Mouse (Mus musculus) embryonic facial prominence, embryonic 10.5 days (tissue): ENCODE results near the gene BC030867. TPM values are rescaled to one million over a fixed set of nuclear protein-coding genes. Genes with fewer than 3 reads are reported as not detected.
A peak's percentile ranks its signal among the peaks of the same experiment; 100 is the strongest.

Experiments
- DNase-seq: peaks from one replicate; pipeline ENCODE4 v3.0.0-alpha.2; 2017; ENCODE audit warnings: low spot score
- H3K27ac ChIP-seq: fragments of 300-500 bp; sonication (generic); replicated peaks from 2 replicates; pipeline ENCODE4 v1.5.1; 2016; ENCODE audit warnings: mild to moderate bottlenecking
- H3K27me3 ChIP-seq: fragments of 300-500 bp; sonication (generic); replicated peaks from 2 replicates; pipeline ENCODE4 v1.6.1; 2016; ENCODE audit warnings: low read depth, mild to moderate bottlenecking; ENCODE audit not compliant: poor library complexity, severe bottlenecking
- H3K36me3 ChIP-seq: fragments of 300-500 bp; sonication (generic); replicated peaks from 2 replicates; pipeline ENCODE4 v1.6.1; 2016; ENCODE audit warnings: mild to moderate bottlenecking, moderate library complexity
- H3K4me1 ChIP-seq: fragments of 300-500 bp; sonication (generic); 2 replicates; pipeline ENCODE4 v1.6.1; 2016
- H3K4me3 ChIP-seq: fragments of 300-500 bp; sonication (generic); 2 replicates; pipeline ENCODE4 v1.5.1; 2016; ENCODE audit warnings: mild to moderate bottlenecking, moderate library complexity
- H3K9me3 ChIP-seq: fragments of 300-500 bp; sonication (generic); 2 replicates; pipeline ENCODE4 v1.6.1; 2016; ENCODE audit warnings: mild to moderate bottlenecking
- WGBS: fragments of 180-500 bp; shearing (Covaris S2); methylation state at CpG from one replicate; pipeline ENCODE4 v1.1.7; 2016; 5-methylcytosine and 5-hydroxymethylcytosine counted together
- polyA plus RNA-seq: library from polyadenylated mRNA; unstranded; fragments of >200 nt; fragmentation: Nextera tagmentation; extraction: Ambion mirVana; gene quantifications from 2 replicates; pipeline ENCODE4 v1.2.1, GENCODE M21; 2016

BC030867 gene
- polyA plus RNA-seq, 1 experiment from 2014 or later, result 30.1 TPM

- no peaks in the 10 kb centered on the region for H3K9me3 ChIP-seq
- DNase-seq, result no peak
- H3K27ac ChIP-seq, result no peak overlapping the region
- peaks cover 42% of the 10 kb centered on the region for H3K4me1 ChIP-seq
- H3K4me3 ChIP-seq, result no peak overlapping the region; the same call in 1 of the 2 replicates
- H3K36me3 ChIP-seq, result peaks cover 76% of the 10 kb centered on the region
- no peaks in the 10 kb centered on the region for H3K27me3 ChIP-seq
- 50% methylated on average over 6 of the region's 6 CpGs for WGBS
Observed at GRCm38 (mm10) chr11:102289511-102290100, 40.9 kb downstream of the BC030867 start.

- peaks cover 80% of the 10 kb centered on the region for H3K36me3 ChIP-seq
Observed at GRCm38 (mm10) chr11:102290141-102290540, 41.5 kb downstream of the BC030867 start.

GRCm38 (mm10) chr11:102291051-102291535 is 42.4 kb downstream of the BC030867 start:
- peaks cover 80% of the 10 kb centered on the region for H3K36me3 ChIP-seq
- H3K27ac ChIP-seq, result no peak overlapping the region; the same call in 1 of the 2 replicates
- WGBS, result 85% methylated on average over 11 of the region's 11 CpGs

More at GRCm38 (mm10) chr11:102290141-102290540, 41.5 kb downstream of the BC030867 start:
- Histone ChIP-seq H3K9me3 (no peaks in the 10 kb centered on the region), H3K27ac (no peak overlapping the region), H3K4me3 (peak overlapping the region; percentile 30; the same call in 1 of the 2 replicates), H3K4me1 (peaks cover 47% of the 10 kb centered on the region), H3K27me3 (no peaks in the 10 kb centered on the region)
- no peak for DNase-seq
- 75% methylated on average over 4 of the region's 4 CpGs for WGBS

GRCm38 (mm10) chr11:102293971-102294370 is 45.3 kb downstream of the BC030867 start:
- 95% methylated on average over 13 of the region's 13 CpGs for whole genome bisulfite sequencing
- H3K36me3 ChIP-seq, result peaks cover 61% of the 10 kb centered on the region
- no peaks in the 10 kb centered on the region for H3K27me3 ChIP-seq
- H3K27ac ChIP-seq, result no peak overlapping the region
- H3K4me3 ChIP-seq, result peak overlapping the region; percentile 96; the same call in 1 of the 2 replicates
- H3K4me1 ChIP-seq, result peaks cover 48% of the 10 kb centered on the region
- DNase-seq, result no peak
- no peaks in the 10 kb centered on the region for H3K9me3 ChIP-seq

More at GRCm38 (mm10) chr11:102291051-102291535, 42.4 kb downstream of the BC030867 start:
- Histone ChIP-seq H3K4me1 (peaks cover 44% of the 10 kb centered on the region), H3K27me3 (no peaks in the 10 kb centered on the region), H3K4me3 (0 out of 2 replicates have a peak overlapping the region, but pooled peaks have one; percentile 11), H3K9me3 (no peaks in the 10 kb centered on the region)
- DNase-seq, result no peak

- 82% methylated on average over 5 of the region's 5 CpGs for WGBS
- Histone ChIP-seq H3K4me1 (peaks cover 46% of the 10 kb centered on the region), H3K36me3 (peaks cover 56% of the 10 kb centered on the region), H3K4me3 (peak overlapping the region; percentile 96), H3K27me3 (no peaks in the 10 kb centered on the region), H3K27ac (no peak overlapping the region), H3K9me3 (no peaks in the 10 kb centered on the region)
- DNase-seq, result no peak
Observed at GRCm38 (mm10) chr11:102294416-102294815, 45.7 kb downstream of the BC030867 start.

GRCm38 (mm10) chr11:102294887-102295597 is 46.4 kb downstream of the BC030867 start:
- DNase-seq, result no peak
- Histone ChIP-seq H3K36me3 (peaks cover 50% of the 10 kb centered on the region), H3K4me3 (peak overlapping the region; percentile 96), H3K4me1 (peaks cover 44% of the 10 kb centered on the region), H3K27ac (peak overlapping the region; percentile 98), H3K9me3 (no peaks in the 10 kb centered on the region), H3K27me3 (no peaks in the 10 kb centered on the region)
- WGBS, result 77% methylated on average over 12 of the region's 12 CpGs

GRCm38 (mm10) chr11:102295598-102296471 is 47.2 kb downstream of the BC030867 start:
- WGBS, result under 1% methylated on average over 58 of the region's 73 CpGs
- no peaks in the 10 kb centered on the region for H3K27me3 ChIP-seq
- peak overlapping the region; percentile 96 for H3K4me3 ChIP-seq
- H3K27ac ChIP-seq, result peak overlapping the region; percentile 98
- H3K4me1 ChIP-seq, result peaks cover 36% of the 10 kb centered on the region
- peak; percentile 90 for DNase-seq
- no peaks in the 10 kb centered on the region for H3K9me3 ChIP-seq
- H3K36me3 ChIP-seq, result peaks cover 42% of the 10 kb centered on the region

GRCm38 (mm10) chr11:102296491-102297472 is 48.1 kb downstream of the BC030867 start, which contains the start of gene Atxn7l3:
TSS of gene Atxn7l3 (minus strand) at chr11:102296631.
- Histone ChIP-seq H3K4me3 (peak within 1 kb of the TSS; percentile 96), H3K9me3 (no peaks in the 10 kb centered on the region), H3K27me3 (no peaks in the 10 kb centered on the region), H3K36me3 (peaks cover 33% of the 10 kb centered on the region), H3K4me1 (peaks cover 35% of the 10 kb centered on the region), H3K27ac (peak within 1 kb of the TSS; percentile 98)
- peak; percentile 100 for DNase-seq
- WGBS, result under 1% methylated on average over 112 of the region's 125 CpGs

GRCm38 (mm10) chr11:102297577-102298556 is 49.2 kb downstream of the BC030867 start:
- 29% methylated on average over 27 of the region's 27 CpGs for WGBS
- H3K27me3 ChIP-seq, result no peaks in the 10 kb centered on the region
- H3K36me3 ChIP-seq, result peaks cover 22% of the 10 kb centered on the region
- H3K4me3 ChIP-seq, result peak overlapping the region; percentile 96
- no peak for DNase-seq
- peaks cover 35% of the 10 kb centered on the region for H3K4me1 ChIP-seq
- H3K27ac ChIP-seq, result peak overlapping the region; percentile 98
- no peaks in the 10 kb centered on the region for H3K9me3 ChIP-seq

- DNase-seq, result peak; percentile 71
- H3K27me3 ChIP-seq, result no peaks in the 10 kb centered on the region
- 12% methylated on average over 1 of the region's 1 CpGs for WGBS
- H3K36me3 ChIP-seq, result peaks cover 2% of the 10 kb centered on the region
- peaks cover 25% of the 10 kb centered on the region for H3K4me1 ChIP-seq
- no peaks in the 10 kb centered on the region for H3K9me3 ChIP-seq
- H3K4me3 ChIP-seq, result no peak overlapping the region; the same call in 1 of the 2 replicates
- peak overlapping the region; percentile 32; the same call in 1 of the 2 replicates for H3K27ac ChIP-seq
Observed at GRCm38 (mm10) chr11:102299839-102300238, 51.2 kb downstream of the BC030867 start.
